In genomic region chr8:91154564-91154963, GRCm38 (mm10) we compare ENCODE assay signal across 9 mouse cellular contexts. TPM values are rescaled to one million over a fixed set of nuclear protein-coding genes. Genes with fewer than 3 reads are reported as not detected.
DNase-seq lines count a peak whose midpoint lies in the region; ATAC-seq and TF ChIP-seq lines count a peak whose summit lies in the region.
"Had no signal": no experiment of that assay in that cellular context is flagged by ENCODE, and none has a peak within 500 bp of the region (broad histone marks: within the 10 kb centered on the region; RNA-seq: fewer than 3 reads in every experiment).

No protein-coding gene starts in this region.

- H3K4me2 ChIP-seq in intestine, postnatal 0 days (replicated peaks; ENCODE audit: low read depth) = no peak overlapping the region
- H3K4me2 ChIP-seq in intestine, embryonic 15.5 days (replicated peaks) = no peak overlapping the region
- H3K4me2 ChIP-seq in hindbrain, embryonic 13.5 days = no peak overlapping the region
- H3K4me2 ChIP-seq: neural tube, embryonic 12.5 days had no signal

- no peak overlapping the region for H3K27ac ChIP-seq in intestine, postnatal 0 days (ENCODE audit: low read depth, low read length)
- no peak overlapping the region for H3K27ac ChIP-seq in intestine, embryonic 15.5 days
- H3K27ac ChIP-seq in hindbrain, embryonic 13.5 days = no peak overlapping the region
- H3K27ac ChIP-seq: neural tube, embryonic 12.5 days had no signal

- H3K27me3 ChIP-seq in intestine, postnatal 0 days (replicated peaks; ENCODE audit: control insufficient read depth, insufficient read depth, low read length) = no peaks in the 10 kb centered on the region
- H3K27me3 ChIP-seq in intestine, embryonic 15.5 days (replicated peaks) = no peaks in the 10 kb centered on the region
- no peaks in the 10 kb centered on the region for H3K27me3 ChIP-seq in hindbrain, embryonic 13.5 days
- H3K27me3 ChIP-seq: neural tube, embryonic 12.5 days had no signal

- peak; percentile 95 for DNase-seq in ES-CJ7 (ENCODE audit: low read depth, low spot score)
- peak; percentile 62 for DNase-seq in induced T-regulatory cell, adult 2 months (ENCODE audit: low read depth)
- DNase-seq in naive thymus-derived CD4-positive, alpha-beta T cell, adult 2 months (ENCODE audit: low read depth) = peak; percentile 25
- no peak for DNase-seq in layer of hippocampus, adult 9-11 months

- WGBS in intestine, postnatal 0 days = 58% methylated on average over 6 of the region's 6 CpGs
- WGBS in intestine, embryonic 15.5 days = 46% methylated on average over 6 of the region's 6 CpGs
- 40% methylated on average over 6 of the region's 6 CpGs for WGBS in hindbrain, embryonic 13.5 days

- no peak overlapping the region for H3K9ac ChIP-seq in intestine, postnatal 0 days (ENCODE audit: low read depth, low read length)
- no peak overlapping the region for H3K9ac ChIP-seq in intestine, embryonic 15.5 days
- no peak overlapping the region for H3K9ac ChIP-seq in hindbrain, embryonic 13.5 days
- H3K9ac ChIP-seq: neural tube, embryonic 12.5 days had no signal

- no peak overlapping the region for H3K4me3 ChIP-seq in intestine, postnatal 0 days (ENCODE audit: low read depth, low read length)
- H3K4me3 ChIP-seq in intestine, embryonic 15.5 days (replicated peaks) = no peak overlapping the region
- no peak overlapping the region for H3K4me3 ChIP-seq in hindbrain, embryonic 13.5 days
- H3K4me3 ChIP-seq: neural tube, embryonic 12.5 days had no signal

- H3K9me3 ChIP-seq in intestine, postnatal 0 days (ENCODE audit: control insufficient read depth) = 0 out of 2 replicates have a peak, but pooled peaks cover 3% of the 10 kb centered on the region
- no peaks in the 10 kb centered on the region for H3K9me3 ChIP-seq in intestine, embryonic 15.5 days
- 0 out of 2 replicates have a peak, but pooled peaks cover 3% of the 10 kb centered on the region for H3K9me3 ChIP-seq in hindbrain, embryonic 13.5 days

- ATAC-seq in intestine, postnatal 0 days = no peak
- no peak for ATAC-seq in intestine, embryonic 15.5 days
- no peak for ATAC-seq in erythroid progenitor cell, adult 5-6 weeks (replicated peaks; ENCODE audit: low FRiP score, poor library complexity, severe bottlenecking)
- ATAC-seq in hindbrain, embryonic 13.5 days (ENCODE audit: low FRiP score) = no peak

- no peaks in the 10 kb centered on the region for H3K36me3 ChIP-seq in intestine, postnatal 0 days (ENCODE audit: control insufficient read depth, insufficient read depth)
- no peaks in the 10 kb centered on the region for H3K36me3 ChIP-seq in intestine, embryonic 15.5 days
- H3K36me3 ChIP-seq in hindbrain, embryonic 13.5 days = no peaks in the 10 kb centered on the region
- H3K36me3 ChIP-seq: neural tube, embryonic 12.5 days had no signal

- peak; percentile 61 for TF ChIP-seq CTCF in intestine, postnatal 0 days (IDR thresholded peaks at IDR 0.05; ENCODE audit: low read depth)

- H3K4me1 ChIP-seq in intestine, postnatal 0 days (replicated peaks; ENCODE audit: control insufficient read depth, insufficient read depth, low read length) = no peaks in the 10 kb centered on the region
- H3K4me1 ChIP-seq in intestine, embryonic 15.5 days (replicated peaks) = no peaks in the 10 kb centered on the region
- H3K4me1 ChIP-seq in hindbrain, embryonic 13.5 days (replicated peaks) = peaks cover 1% of the 10 kb centered on the region

RNA-seq across cellular contexts. Expression of gene Aktip, which starts 45.2 kb away (rescaled TPM):
- 29.1 and 29.9 TPM in 2 replicates for polyA plus RNA-seq in intestine, postnatal 0 days (2015; fragmentation: Nextera tagmentation; extraction: Ambion mirVana)
- polyA plus RNA-seq in intestine, embryonic 15.5 days (2015; fragmentation: Nextera tagmentation; extraction: Ambion mirVana) = 43.0 and 44.9 TPM in 2 replicates
- total RNA-seq in erythroid progenitor cell, adult 5-6 weeks (2015; ENCODE audit: low replicate concordance) = 2.2 and 3.4 TPM in 2 replicates
- 0.23 and 3.9 TPM in 2 replicates for total RNA-seq in erythroid progenitor cell, adult 5-6 weeks (2017; ENCODE audit: low replicate concordance)
- polyA plus RNA-seq in hindbrain, embryonic 13.5 days (2015; fragmentation: Nextera tagmentation; extraction: Ambion mirVana) = 118 and 125 TPM in 2 replicates
